ENCODE assay signal across 8 mouse cellular contexts in the genomic region with DNA sequence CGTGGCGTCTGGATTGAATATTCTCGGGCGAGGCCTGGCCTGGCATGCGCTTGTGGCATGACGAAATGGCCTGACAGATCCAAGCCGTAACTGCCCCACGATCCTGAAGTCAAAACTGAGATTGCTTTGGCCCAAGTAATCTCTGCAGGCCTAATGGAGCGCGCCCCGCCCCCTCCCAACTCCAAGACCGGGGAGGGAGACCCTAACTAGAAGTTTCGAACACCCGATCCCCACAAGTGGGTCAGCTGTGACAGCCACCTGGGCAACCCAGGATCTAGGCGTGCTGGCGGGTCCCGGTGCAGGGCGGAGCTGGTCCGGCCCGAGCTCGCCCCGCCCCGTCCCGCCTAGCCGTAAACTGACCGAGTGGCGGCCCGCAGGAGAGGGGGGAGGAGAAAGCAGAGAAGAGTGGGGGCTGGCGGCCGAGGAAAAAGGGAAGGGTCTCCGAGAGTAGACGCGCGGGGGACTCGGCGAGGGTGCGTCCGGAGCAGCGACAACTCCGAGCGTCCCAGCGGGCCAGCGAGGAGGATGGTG. TPM values are rescaled to one million over a fixed set of nuclear protein-coding genes. Genes with fewer than 3 reads are reported as not detected.
DNase-seq lines count a peak whose midpoint lies in the region; ATAC-seq and TF ChIP-seq lines count a peak whose summit lies in the region.

Gene Itgb5 (plus strand): TSS at position 365 of the 531 bp plus-strand sequence.

- WGBS in hindbrain, embryonic 15.5 days: under 1% methylated on average over 42 of the region's 43 CpGs

- peak within 1 kb of the TSS; percentile 98 for H3K4me2 ChIP-seq in hindbrain, embryonic 15.5 days

- H3K9me3 ChIP-seq in hindbrain, embryonic 15.5 days: no peaks in the 10 kb centered on the region

- peak; percentile 67; the same call in 1 of the 2 replicates for ATAC-seq in hindbrain, embryonic 15.5 days (ENCODE audit: low FRiP score, low read depth)

- peak within 1 kb of the TSS; percentile 55 for H3K9ac ChIP-seq in hindbrain, embryonic 15.5 days

- intact Hi-C loops in left cerebral cortex, adult 2 months (cut with DNase I): no loop called here

- H3K27me3 ChIP-seq in hindbrain, embryonic 15.5 days: peaks cover 60% of the 10 kb centered on the region

- no peak for TF ChIP-seq CTCF in left cerebral cortex, adult 2 months (IDR thresholded peaks at IDR 0.05)

- H3K36me3 ChIP-seq in hindbrain, embryonic 15.5 days: no peaks in the 10 kb centered on the region

- H3K4me3 ChIP-seq in hindbrain, embryonic 15.5 days: peak within 1 kb of the TSS; percentile 64
- H3K4me3 ChIP-seq in left cerebral cortex, adult 2 months: peak within 1 kb of the TSS; percentile 54

- DNase-seq in layer of hippocampus, adult 11-12 months (ENCODE audit: low spot score): peak; percentile 58
- DNase-seq in layer of hippocampus, adult 9-10 months (ENCODE audit: low spot score): no peak
- peak; percentile 53 to 65 for DNase-seq in cerebellum, postnatal 14 days
- DNase-seq in gastrocnemius, postnatal 10 days: peak; percentile 79
- peak; percentile 38 to 44 for DNase-seq in left cerebral cortex, adult 2 months (ENCODE audit: extremely low spot score in 1 of 2, low spot score in 2 of 2)
- peak; percentile 62 for DNase-seq in lung, postnatal 25 days (ENCODE audit: low spot score)
- peak; percentile 48 to 64 for DNase-seq in right cerebral cortex, postnatal 10 days (ENCODE audit: low spot score in 2 of 2)

- H3K27ac ChIP-seq in hindbrain, embryonic 15.5 days (replicated peaks): peak within 1 kb of the TSS; percentile 50
- peak within 1 kb of the TSS; percentile 77 for H3K27ac ChIP-seq in left cerebral cortex, adult 2 months

- peaks cover 30% of the 10 kb centered on the region for H3K4me1 ChIP-seq in hindbrain, embryonic 15.5 days (replicated peaks)

RNA-seq across cellular contexts. Expression of gene Itgb5, which starts in this region (rescaled TPM):
- total RNA-seq in gastrocnemius, postnatal 10 days (2021): 10 to 100 TPM; 34.1 to 40.8 TPM
- 21.3 and 22.7 TPM in 2 replicates for polyA plus RNA-seq in hindbrain, embryonic 15.5 days (2015; fragmentation: Nextera tagmentation; extraction: Ambion mirVana)
- total RNA-seq in left cerebral cortex, adult 2 months (2021): 10 to 100 TPM; 36.0 to 36.8 TPM
